Mouse (Mus musculus) heart, adult 8-10 months (tissue): Measurements from ENCODE around the gene Mcu. TPM values are rescaled to one million over a fixed set of nuclear protein-coding genes. Genes with fewer than 3 reads are reported as not detected.

ENCODE experiments used
- DNase-seq: peaks from one replicate; pipeline ENCODE4 v3.0.0; 2022; ENCODE audit warnings: low spot score
- total RNA-seq, 4 experiments: library from RNA; stranded (reverse); gene quantifications; 2 replicates each; pipeline ENCODE4 v1.2.4; 2022

The Mcu gene
- total RNA-seq, 4 experiments from 2014 or later: 19.4 to 25.7 (median 23.9) TPM

DNA sequence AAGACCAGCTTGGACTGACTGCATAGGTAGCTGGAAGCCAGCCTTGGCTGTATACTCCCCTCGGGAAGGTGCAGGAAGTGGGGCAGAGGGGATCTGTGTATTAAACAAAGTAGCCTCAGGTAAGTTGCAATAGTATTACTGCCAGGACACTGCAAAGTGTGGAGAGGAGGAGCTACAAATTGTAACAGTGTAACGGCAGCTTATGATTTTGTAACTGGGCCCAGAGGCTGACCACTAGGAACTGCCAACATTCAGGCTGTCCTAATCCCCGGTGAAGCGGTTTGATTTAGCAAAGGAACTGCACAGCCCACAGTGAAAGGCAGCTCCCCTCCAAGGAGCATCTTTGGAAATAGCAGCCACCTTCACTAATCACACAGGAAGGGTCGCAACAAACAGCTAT is 3.2 kb downstream of the Mcu start:
- no peak for DNase-seq

DNA sequence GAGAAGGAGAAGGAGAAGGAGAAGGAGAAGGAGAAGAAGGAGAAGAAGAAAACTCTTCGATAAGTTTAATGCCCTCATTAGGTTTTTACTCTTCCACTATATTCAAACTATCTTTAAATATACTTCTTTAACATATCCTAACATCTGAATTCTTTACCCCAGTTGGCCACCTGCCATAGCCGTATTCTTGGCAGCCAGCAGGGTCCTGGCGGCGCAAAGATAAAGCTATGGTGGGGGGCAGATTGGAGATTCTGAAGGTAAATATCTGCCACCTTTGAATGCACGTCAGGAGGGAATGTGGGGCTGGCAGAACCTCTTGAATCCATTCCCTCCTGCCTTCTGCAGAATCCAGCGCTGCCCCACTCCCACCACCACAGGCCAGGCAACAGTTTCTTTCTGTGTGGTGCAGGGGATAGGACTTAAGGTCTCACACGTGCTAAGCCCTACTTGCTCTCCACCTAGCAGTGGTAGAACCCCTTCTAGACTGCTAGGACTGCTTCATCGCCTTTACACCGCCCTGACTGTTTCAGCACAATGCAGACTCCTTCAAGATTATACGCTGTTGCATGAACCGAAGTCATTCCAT is 11.5 kb downstream of the Mcu start:
- DNase-seq: no peak

GRCm38 (mm10) chr10:59603843-59604242 is 12.6 kb downstream of the Mcu start:
- DNase-seq: no peak

GRCm38 (mm10) chr10:59602891-59603290 is 13.6 kb downstream of the Mcu start:
- DNase-seq: no peak

DNA sequence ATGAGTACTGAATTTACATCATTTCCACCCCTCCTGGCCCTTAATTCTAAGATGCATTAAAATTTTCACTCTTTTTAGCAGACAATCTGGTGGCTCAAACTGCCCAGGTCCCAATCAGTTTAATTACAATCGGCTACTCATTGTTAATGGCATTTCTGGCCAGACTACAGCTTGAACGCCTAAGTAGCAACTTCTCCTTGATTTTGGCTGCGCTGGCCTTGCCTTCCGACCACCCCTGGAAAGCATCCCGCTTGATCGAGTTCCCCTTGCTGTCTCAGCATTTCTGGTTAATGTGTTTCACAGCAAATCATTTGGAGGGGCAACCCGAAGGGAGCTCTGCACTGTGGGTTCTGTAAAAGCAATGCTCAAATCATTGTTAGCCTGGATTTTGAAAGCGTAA is 14.4 kb downstream of the Mcu start:
- DNase-seq: no peak

DNA sequence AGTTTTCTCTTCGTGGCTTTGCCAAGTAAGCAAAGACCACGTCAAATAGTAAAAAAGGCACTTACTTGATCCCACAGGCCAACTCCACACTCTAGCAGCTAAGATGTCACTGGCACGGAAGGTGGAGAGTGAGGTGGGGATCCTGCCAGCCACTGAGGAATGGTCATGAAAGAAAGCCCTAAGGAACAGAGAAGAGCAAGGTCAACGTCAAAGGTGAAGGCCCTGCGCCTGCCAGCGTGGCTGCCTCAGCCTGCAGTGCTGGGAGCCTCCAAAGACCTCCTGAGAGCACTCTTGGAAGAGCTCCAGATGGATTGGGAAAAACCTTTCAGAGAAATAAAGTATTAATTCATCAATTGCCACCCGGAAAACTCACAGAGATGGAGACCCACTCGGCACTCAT is 16.0 kb downstream of the Mcu start:
- DNase-seq: no peak

GRCm38 (mm10) chr10:59593826-59594570 is 22.5 kb downstream of the Mcu start:
- DNase-seq: peak; percentile 42

DNA sequence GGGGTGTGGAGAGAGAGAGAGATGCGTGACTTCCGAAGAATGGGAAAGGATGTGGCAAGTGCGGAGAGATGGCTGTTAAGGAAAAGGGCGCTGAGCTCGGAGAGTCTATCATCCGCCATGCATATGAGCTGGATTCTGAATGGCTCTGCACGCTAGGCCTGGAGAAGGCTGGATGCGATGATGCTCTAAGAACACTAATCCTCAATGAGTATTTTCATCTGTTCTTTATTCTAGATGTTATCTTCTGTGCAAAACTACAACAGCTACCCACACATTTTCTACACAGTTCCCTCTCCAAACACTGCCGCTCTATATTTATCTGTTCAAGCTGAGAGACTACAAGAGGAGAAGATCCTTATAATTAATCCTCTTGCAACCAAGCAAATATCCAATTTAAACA is 25.9 kb downstream of the Mcu start:
- DNase-seq: no peak

DNA sequence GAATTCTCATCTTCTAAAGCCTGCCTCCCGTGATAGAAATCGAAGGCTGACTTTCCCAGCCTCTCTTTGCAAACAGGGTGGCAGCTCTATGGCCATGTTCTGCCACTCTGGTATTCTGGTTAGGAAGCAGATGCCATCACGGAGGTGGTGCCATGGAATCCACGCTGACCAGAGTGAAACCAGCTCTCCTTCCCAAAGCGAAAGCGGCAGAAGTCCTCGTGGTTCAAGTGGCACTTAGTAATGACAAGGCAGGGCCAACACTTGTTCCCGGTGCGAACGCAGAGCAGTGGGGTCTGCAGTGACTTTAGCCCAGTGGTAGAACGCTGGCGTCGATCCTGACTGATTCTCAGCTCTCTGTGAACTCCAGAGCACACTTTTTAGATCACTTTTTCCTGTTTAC is 26.6 kb downstream of the Mcu start:
- no peak for DNase-seq

DNA sequence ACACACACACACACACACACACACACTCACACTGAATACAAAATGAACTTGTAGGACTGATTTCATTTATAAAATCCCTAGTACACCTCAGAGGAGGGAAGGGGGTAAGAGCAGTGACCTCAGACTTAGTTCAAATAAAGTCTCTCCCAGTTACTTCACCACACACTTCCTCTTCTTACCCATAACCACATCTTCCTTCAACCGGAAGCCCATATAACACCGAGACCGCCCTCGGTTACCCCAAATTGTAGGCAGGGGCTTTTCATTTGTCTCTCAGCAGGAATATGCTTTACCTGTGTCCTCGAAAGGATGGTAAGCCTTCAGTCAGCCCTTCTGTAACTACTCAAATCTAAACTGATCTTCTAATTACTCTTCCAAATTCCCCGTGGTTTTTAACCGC is 27.1 kb downstream of the Mcu start:
- no peak for DNase-seq

DNA sequence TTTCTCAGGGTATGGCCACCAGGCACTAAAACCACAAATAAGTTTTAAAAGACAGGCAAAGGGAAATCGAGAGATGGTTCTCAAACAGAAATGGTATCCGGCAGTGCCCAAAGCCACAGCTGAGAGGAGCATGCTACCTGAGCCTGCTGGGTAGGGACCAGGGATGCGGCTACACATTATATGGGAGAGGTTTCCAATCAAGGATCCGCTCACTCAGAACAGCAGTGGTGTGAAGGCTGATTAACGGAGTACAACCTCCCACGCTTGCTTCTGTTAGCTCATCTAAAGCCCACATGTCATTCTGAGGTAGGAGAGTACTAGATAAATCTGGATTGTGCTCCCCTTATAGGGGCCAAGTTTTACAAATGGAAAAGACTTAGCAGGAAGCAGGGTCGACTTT is 28.4 kb downstream of the Mcu start:
- DNase-seq: no peak

- no peak for DNase-seq
Observed at GRCm38 (mm10) chr10:59586821-59587220, 29.7 kb downstream of the Mcu start.

GRCm38 (mm10) chr10:59585621-59586020 is 30.9 kb downstream of the Mcu start:
- no peak for DNase-seq

- DNase-seq: no peak
Observed at GRCm38 (mm10) chr10:59581826-59582543, 34.5 kb downstream of the Mcu start.

GRCm38 (mm10) chr10:59580593-59581149 is 35.8 kb downstream of the Mcu start:
- no peak for DNase-seq

- no peak for DNase-seq
Observed at GRCm38 (mm10) chr10:59579645-59580044, 36.8 kb downstream of the Mcu start.

- DNase-seq: peak; percentile 79
Observed at GRCm38 (mm10) chr10:59577871-59578801, 38.4 kb downstream of the Mcu start.

DNA sequence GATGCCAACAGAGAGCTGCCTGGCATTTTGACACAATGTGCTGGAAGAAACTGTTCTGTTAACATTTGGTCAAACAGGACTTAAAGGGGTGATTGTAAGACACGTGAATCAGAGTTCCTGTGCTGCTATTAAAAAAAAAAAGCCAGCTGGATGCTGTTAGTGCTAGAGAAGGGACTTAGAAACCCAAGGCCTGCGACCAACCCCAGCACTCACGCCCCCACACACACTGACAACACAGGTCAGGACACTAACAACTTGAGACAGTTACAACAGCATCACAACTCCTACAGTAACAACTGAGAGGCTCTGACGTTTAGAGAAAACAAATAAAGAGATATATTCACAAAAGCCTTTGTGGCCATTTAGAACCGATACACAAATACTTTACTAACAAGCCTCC is 40.2 kb downstream of the Mcu start:
- DNase-seq: no peak

- DNase-seq: no peak
Observed at GRCm38 (mm10) chr10:59571964-59572363, 44.5 kb downstream of the Mcu start.

DNA sequence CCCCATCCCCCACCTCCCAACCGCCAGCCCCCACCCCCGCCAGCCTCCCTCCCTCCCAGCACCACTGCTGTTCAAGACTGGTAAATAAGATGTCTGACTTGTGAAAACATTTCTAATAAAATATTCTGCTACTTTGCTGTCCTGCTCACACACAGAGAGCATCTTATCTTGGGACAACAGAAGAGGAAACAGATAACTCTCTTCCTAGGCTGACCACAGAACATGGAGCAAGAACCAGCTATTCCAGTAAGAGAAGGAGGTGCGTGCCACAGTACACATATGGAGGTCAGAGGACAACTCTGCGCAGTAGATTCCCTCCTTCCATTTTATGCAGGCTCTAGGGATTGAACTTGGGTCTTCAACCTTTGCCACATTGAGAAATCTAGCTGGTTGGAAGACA is 45.2 kb downstream of the Mcu start:
- DNase-seq: no peak

DNA sequence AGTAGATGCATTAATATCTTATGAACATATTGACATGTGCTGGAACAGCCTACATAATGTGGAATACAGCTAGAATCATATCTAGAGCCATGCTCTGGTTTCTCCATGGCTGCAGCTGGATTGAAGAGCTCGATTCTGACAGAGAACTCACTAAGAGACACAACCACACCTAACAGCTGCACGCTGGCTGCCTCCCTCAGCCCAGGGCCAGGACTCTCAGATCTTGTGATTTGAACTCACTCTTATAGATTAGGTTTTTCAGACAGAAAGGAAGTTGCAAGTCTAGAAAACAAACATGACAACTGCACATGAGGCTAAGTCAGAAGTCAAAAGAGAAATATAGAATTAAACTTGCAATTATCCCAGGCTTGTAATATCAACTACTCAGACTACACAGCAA is 45.7 kb downstream of the Mcu start:
- DNase-seq: no peak

GRCm38 (mm10) chr10:59570360-59570759 is 46.1 kb downstream of the Mcu start:
- no peak for DNase-seq
